Mouse (Mus musculus) limb, embryonic 13.5 days (tissue): ENCODE measurements at regions not wholly inside any gene's neighbourhood (a gene's known extent, or its start where the extent isn't known, plus 50 kb on each side); places are given as distances from the start of the nearest gene placed in this dataset.

Experiments used
- ATAC-seq: fragments of 200-750 bp; cut with Nextera tagmentation; 2 replicates; pipeline ENCODE4 v1.8.0; 2017; ENCODE audit warnings: low read depth, moderate number of reproducible peaks, moderate TSS enrichment; ENCODE audit not compliant: low FRiP score
- H3K27ac ChIP-seq: fragments of 300-500 bp; sonication (generic); 2 replicates; pipeline ENCODE4 v1.5.1; 2015; ENCODE audit warnings: inconsistent platforms, mild to moderate bottlenecking, moderate library complexity
- H3K27me3 ChIP-seq: fragments of 300-500 bp; sonication (generic); 2 replicates; pipeline ENCODE4 v1.6.1; 2015; ENCODE audit warnings: mild to moderate bottlenecking, inconsistent platforms
- H3K36me3 ChIP-seq: fragments of 300-500 bp; sonication (generic); 2 replicates; pipeline ENCODE4 v1.6.1; 2015; ENCODE audit warnings: inconsistent platforms, mild to moderate bottlenecking, moderate library complexity
- H3K4me1 ChIP-seq: fragments of 300-500 bp; sonication (generic); 2 replicates; pipeline ENCODE4 v1.6.1; 2015; ENCODE audit warnings: inconsistent platforms
- H3K4me2 ChIP-seq: fragments of 300-500 bp; sonication (generic); replicated peaks from 2 replicates; pipeline ENCODE4 v1.6.1; 2015; ENCODE audit warnings: inconsistent platforms, mild to moderate bottlenecking, moderate library complexity
- H3K4me3 ChIP-seq: fragments of 300-500 bp; sonication (generic); 2 replicates; pipeline ENCODE4 v1.5.1; 2015; ENCODE audit warnings: moderate library complexity, mild to moderate bottlenecking, inconsistent platforms
- H3K9ac ChIP-seq: fragments of 300-500 bp; sonication (generic); 2 replicates; pipeline ENCODE4 v1.6.1; 2015; ENCODE audit warnings: mild to moderate bottlenecking, inconsistent platforms
- H3K9me3 ChIP-seq: fragments of 300-500 bp; sonication (generic); 2 replicates; pipeline ENCODE4 v1.6.1; 2016; ENCODE audit warnings: inconsistent platforms
- WGBS: fragments of 180-500 bp; shearing (Covaris S2); methylation state at CpG from one replicate; pipeline ENCODE4 v1.1.7; 2015; 5-methylcytosine and 5-hydroxymethylcytosine counted together

DNA sequence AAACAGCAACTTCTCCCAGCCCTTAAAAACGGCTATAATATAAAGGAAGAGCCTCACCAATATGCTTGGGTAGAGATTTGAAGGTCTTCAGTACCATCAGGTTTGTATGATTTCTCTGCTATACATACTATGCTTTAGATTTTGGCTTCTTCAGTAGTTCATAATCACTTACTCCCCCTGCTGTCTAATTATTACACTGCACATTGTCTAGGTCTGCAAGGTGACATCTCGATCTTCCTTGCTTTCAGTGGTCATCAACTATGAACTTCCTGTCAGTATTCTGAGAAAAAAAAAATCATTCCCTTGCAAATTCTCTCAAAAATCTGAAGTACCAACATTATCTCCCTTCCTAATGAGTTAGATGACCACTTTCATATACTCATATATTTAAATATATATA is 225.4 kb upstream of the Galnt5 start:
- no peak overlapping the region for H3K27ac ChIP-seq
- H3K9me3 ChIP-seq = no peaks in the 10 kb centered on the region
- no peak overlapping the region for H3K4me2 ChIP-seq
- no peak for ATAC-seq
- H3K36me3 ChIP-seq = no peaks in the 10 kb centered on the region
- no peaks in the 10 kb centered on the region for H3K27me3 ChIP-seq
- H3K4me1 ChIP-seq = no peaks in the 10 kb centered on the region
- WGBS = 74% methylated on average over 2 of the region's 2 CpGs
- H3K9ac ChIP-seq = no peak overlapping the region
- H3K4me3 ChIP-seq = no peak overlapping the region

DNA sequence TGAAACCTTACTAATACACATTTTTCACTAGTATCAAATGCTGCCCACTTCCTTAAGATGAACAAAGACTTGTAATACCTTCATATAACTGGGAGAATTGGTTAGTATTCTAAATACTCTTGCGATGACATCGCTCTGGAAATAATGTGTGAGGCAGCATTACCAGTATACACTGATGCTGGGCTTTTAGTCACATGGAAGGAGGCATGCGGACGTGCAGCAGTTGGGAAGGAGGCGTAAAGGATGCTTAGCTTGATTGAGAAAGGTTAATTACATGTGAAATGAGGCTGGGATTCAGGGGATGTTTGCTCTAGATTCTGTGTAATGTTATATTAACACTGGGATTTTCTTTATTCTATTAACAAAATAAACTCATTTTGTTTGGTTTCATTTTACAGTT is 221.5 kb upstream of the Galnt5 start:
- WGBS = 78% methylated on average over 5 of the region's 5 CpGs
- Histone ChIP-seq H3K4me2 (no peak overlapping the region), H3K9ac (no peak overlapping the region), H3K36me3 (no peaks in the 10 kb centered on the region), H3K9me3 (no peaks in the 10 kb centered on the region), H3K4me3 (no peak overlapping the region), H3K4me1 (no peaks in the 10 kb centered on the region), H3K27me3 (no peaks in the 10 kb centered on the region), H3K27ac (no peak overlapping the region)
- no peak for ATAC-seq

DNA sequence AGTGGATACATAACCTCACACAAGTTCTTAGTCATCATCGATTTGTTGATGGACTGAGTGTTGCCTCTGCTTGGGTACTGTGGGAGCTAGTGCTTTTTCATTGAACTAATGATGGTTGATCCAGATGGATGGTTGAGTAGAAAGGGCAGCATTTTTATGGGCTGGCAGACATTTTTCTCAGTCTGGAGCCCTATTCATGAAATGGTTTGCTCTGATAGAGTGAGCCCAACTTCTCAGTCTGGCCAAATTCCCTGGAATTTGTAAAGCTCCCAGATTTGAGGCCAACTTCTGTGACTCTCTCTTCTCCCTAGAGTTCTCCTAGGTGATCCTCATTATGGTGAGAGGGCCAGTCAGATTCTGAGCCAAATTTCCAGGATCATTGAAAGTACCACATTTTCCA is 216.8 kb upstream of the Galnt5 start:
- no peaks in the 10 kb centered on the region for H3K4me1 ChIP-seq
- ATAC-seq = no peak
- no peak overlapping the region for H3K4me3 ChIP-seq
- H3K36me3 ChIP-seq = no peaks in the 10 kb centered on the region
- no peak overlapping the region for H3K4me2 ChIP-seq
- no peak overlapping the region for H3K9ac ChIP-seq
- 96% methylated on average over 1 of the region's 1 CpGs for WGBS
- no peaks in the 10 kb centered on the region for H3K9me3 ChIP-seq
- H3K27ac ChIP-seq = no peak overlapping the region
- H3K27me3 ChIP-seq = no peaks in the 10 kb centered on the region

DNA sequence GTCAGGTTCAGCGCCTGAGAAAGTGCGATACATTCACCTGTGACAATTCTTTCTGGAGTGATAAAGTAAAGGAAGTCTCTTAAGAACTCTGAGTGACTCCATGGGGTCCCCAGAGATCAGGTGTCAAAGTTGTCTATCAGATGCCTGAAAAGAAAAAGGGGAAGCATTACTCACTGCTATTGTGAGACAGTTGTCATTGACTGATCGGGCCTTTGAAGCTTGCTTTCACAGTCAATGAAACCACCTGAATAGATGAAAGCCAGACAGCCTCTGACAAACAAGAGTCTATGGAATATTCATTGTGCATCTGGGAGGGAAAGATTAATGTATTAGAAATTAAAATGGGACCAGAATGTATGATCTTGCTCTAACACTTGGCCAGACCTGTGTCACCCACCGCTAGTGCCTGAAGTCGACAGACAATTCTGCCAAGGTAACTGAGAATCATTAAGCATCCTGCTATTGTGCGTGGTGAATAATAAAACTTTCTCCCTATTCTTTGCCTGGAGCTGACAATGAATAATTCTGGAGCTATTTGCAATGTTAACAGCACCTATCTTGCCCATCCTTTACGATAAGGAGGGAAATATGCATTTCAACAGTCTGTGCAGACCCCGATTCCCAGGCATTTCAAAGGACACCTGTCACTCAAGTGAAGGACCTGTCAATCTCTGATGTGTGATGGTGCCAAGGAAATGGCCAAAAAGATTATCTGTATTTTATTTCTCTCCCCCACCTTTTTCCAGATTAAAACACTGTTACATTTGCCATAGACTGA is 204.0 kb upstream of the Galnt5 start:
- H3K36me3 ChIP-seq = no peaks in the 10 kb centered on the region
- H3K27ac ChIP-seq = no peak overlapping the region
- H3K9me3 ChIP-seq = 0 out of 2 replicates have a peak, but pooled peaks cover 5% of the 10 kb centered on the region
- WGBS = 83% methylated on average over 8 of the region's 8 CpGs
- no peak overlapping the region for H3K4me3 ChIP-seq
- ATAC-seq = no peak
- H3K27me3 ChIP-seq = no peaks in the 10 kb centered on the region
- H3K4me1 ChIP-seq = no peaks in the 10 kb centered on the region
- H3K4me2 ChIP-seq = no peak overlapping the region
- no peak overlapping the region for H3K9ac ChIP-seq

DNA sequence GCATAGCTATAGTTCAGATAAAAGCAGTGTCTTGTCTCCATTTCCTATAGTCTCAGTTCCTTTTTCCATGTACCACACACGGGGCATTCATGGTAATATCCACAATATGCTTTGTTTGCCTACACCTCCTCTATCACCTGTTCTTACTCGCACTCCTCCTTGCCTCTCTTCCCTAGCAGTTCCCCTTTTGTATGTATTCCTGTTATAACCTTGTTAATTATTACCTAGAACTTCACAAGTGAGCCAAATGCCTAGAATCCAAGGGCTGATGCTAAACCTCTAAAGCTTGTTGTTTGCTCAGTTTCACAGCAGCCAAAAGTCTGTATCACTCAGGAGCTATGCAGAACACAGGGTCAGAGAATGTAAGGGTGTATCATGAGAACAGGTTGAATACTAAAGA is 198.4 kb upstream of the Galnt5 start:
- H3K27ac ChIP-seq = no peak overlapping the region
- no peak for ATAC-seq
- H3K4me1 ChIP-seq = no peaks in the 10 kb centered on the region
- WGBS = 72% methylated on average over 2 of the region's 2 CpGs
- no peaks in the 10 kb centered on the region for H3K27me3 ChIP-seq
- H3K4me2 ChIP-seq = no peak overlapping the region
- H3K36me3 ChIP-seq = no peaks in the 10 kb centered on the region
- no peak overlapping the region for H3K9ac ChIP-seq
- H3K9me3 ChIP-seq = 0 out of 2 replicates have a peak, but pooled peaks cover 5% of the 10 kb centered on the region
- no peak overlapping the region for H3K4me3 ChIP-seq

DNA sequence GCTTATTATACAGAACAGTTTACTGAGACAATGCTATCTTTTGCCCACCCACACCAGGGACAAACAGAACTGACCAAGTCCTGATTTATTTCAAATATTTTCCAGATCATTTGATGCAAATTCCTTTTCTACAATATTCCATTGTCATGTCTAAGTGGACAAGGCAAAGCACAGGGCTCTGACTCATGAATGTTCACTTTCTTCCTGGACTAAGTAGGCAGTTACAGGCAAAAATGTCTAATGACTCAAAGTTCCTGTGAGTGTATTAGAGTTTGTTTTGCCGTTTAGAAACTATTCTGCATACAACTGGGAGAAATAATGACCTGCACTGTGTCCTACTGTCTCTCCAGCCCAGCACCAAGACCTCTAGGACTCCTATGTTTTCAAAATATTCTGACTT is 189.8 kb upstream of the Galnt5 start:
- no peak for ATAC-seq
- H3K9ac ChIP-seq = no peak overlapping the region
- no peak overlapping the region for H3K4me2 ChIP-seq
- H3K36me3 ChIP-seq = no peaks in the 10 kb centered on the region
- H3K4me3 ChIP-seq = no peak overlapping the region
- H3K4me1 ChIP-seq = no peaks in the 10 kb centered on the region
- no peak overlapping the region for H3K27ac ChIP-seq
- no peaks in the 10 kb centered on the region for H3K9me3 ChIP-seq
- WGBS = 65% methylated on average over 1 of the region's 1 CpGs
- no peaks in the 10 kb centered on the region for H3K27me3 ChIP-seq

DNA sequence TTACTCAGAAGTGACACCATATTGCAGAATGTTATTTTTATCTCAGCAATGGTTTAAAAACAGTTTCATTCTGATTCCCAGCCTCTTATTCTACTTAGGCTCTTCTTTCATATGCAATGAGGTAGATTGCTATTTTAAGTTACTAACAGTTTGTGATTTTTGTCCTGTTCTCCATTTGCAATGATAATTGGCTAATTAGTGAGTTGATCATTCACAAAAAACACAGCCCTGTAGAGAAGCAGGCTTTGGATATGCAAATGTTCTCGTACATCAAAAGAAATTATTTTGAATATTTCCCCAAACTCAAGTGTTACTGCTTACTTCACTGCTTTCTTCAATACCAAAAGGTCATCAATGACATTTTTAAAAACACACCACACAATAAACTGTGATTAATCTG is 184.7 kb upstream of the Galnt5 start:
- H3K4me3 ChIP-seq = no peak overlapping the region
- H3K27me3 ChIP-seq = no peaks in the 10 kb centered on the region; the same call in 1 of the 2 replicates
- 80% methylated on average over 1 of the region's 1 CpGs for WGBS
- H3K4me1 ChIP-seq = no peaks in the 10 kb centered on the region
- no peaks in the 10 kb centered on the region for H3K36me3 ChIP-seq
- H3K9ac ChIP-seq = no peak overlapping the region
- no peak overlapping the region for H3K4me2 ChIP-seq
- H3K27ac ChIP-seq = no peak overlapping the region
- H3K9me3 ChIP-seq = no peaks in the 10 kb centered on the region
- ATAC-seq = no peak

DNA sequence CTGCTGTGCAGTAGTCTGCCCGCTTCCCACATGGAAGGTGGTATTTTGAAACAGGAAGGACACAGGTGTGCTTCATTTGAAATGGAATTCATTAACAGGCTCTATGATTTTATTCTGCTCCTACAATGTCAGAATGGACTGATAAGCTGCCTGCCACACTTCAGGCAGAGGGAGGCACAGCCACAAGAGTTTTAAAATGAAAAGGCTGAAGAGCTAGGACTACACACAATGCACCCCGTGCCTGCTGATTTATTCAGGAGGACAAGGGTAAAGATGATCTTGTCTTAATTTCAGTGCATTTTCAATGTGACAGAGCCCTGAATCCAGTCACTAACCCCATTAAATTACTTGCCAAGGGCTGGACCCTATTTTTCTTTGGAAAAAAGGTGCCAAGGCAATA is 177.3 kb upstream of the Galnt5 start:
- no peak overlapping the region for H3K9ac ChIP-seq
- 0 out of 2 replicates have a peak, but pooled peaks cover 4% of the 10 kb centered on the region for H3K4me1 ChIP-seq
- H3K27ac ChIP-seq = no peak overlapping the region
- H3K4me3 ChIP-seq = no peak overlapping the region
- H3K9me3 ChIP-seq = no peaks in the 10 kb centered on the region
- ATAC-seq = peak; percentile 32; the same call in 1 of the 2 replicates
- WGBS = 43% methylated on average over 2 of the region's 2 CpGs
- H3K36me3 ChIP-seq = no peaks in the 10 kb centered on the region
- H3K4me2 ChIP-seq = no peak overlapping the region
- no peaks in the 10 kb centered on the region; the same call in 1 of the 2 replicates for H3K27me3 ChIP-seq

DNA sequence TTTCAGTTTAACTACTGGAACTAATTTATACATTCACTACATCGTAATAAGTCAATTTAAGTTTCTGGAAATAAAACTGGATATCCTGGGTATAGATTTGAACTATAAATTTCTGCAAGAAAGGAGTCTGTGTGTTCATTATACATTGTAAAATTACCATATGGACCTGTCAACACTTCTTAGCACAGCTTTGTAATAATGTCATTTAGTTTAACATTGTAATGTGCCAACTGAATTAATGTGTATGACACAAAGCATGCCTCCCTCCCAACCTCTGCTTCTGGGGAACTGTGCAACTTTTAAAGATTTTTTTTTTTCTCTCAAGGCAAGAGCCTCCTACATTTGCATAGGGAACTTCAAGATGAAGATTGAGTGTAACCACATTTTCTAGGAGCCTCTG is 176.8 kb upstream of the Galnt5 start:
- no peaks in the 10 kb centered on the region; the same call in 1 of the 2 replicates for H3K27me3 ChIP-seq
- H3K27ac ChIP-seq = no peak overlapping the region
- H3K9ac ChIP-seq = no peak overlapping the region
- H3K4me1 ChIP-seq = 0 out of 2 replicates have a peak, but pooled peaks cover 4% of the 10 kb centered on the region
- no peaks in the 10 kb centered on the region for H3K36me3 ChIP-seq
- no peak overlapping the region for H3K4me2 ChIP-seq
- no peak overlapping the region for H3K4me3 ChIP-seq
- 22% methylated on average over 1 of the region's 1 CpGs for WGBS
- peak; percentile 58; the same call in 1 of the 2 replicates for ATAC-seq
- H3K9me3 ChIP-seq = no peaks in the 10 kb centered on the region

DNA sequence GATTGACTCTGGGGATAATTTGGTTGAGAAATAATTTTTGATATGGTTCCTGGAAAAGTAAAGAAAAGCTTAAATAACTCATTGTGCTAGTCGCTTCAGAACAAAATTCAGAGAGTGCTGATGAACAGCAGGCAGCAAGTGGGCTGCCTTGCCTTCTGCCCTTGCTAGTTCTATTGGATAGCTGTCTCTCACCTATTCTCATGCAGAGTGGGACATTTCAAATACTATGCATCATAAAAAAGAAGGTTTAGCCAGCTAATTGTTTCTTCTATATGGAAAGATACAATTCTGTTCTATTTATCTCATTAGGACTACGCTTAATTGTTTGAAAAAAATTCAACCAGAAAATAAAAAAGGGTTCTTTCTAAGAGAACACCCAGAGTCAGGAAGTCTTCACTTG is 169.4 kb upstream of the Galnt5 start:
- no peak overlapping the region for H3K9ac ChIP-seq
- ATAC-seq = no peak
- no peaks in the 10 kb centered on the region for H3K27me3 ChIP-seq
- H3K4me3 ChIP-seq = no peak overlapping the region
- H3K9me3 ChIP-seq = no peaks in the 10 kb centered on the region
- H3K27ac ChIP-seq = no peak overlapping the region
- H3K4me2 ChIP-seq = no peak overlapping the region
- no peaks in the 10 kb centered on the region for H3K36me3 ChIP-seq
- WGBS = 85% methylated on average over 2 of the region's 2 CpGs
- H3K4me1 ChIP-seq = no peaks in the 10 kb centered on the region

DNA sequence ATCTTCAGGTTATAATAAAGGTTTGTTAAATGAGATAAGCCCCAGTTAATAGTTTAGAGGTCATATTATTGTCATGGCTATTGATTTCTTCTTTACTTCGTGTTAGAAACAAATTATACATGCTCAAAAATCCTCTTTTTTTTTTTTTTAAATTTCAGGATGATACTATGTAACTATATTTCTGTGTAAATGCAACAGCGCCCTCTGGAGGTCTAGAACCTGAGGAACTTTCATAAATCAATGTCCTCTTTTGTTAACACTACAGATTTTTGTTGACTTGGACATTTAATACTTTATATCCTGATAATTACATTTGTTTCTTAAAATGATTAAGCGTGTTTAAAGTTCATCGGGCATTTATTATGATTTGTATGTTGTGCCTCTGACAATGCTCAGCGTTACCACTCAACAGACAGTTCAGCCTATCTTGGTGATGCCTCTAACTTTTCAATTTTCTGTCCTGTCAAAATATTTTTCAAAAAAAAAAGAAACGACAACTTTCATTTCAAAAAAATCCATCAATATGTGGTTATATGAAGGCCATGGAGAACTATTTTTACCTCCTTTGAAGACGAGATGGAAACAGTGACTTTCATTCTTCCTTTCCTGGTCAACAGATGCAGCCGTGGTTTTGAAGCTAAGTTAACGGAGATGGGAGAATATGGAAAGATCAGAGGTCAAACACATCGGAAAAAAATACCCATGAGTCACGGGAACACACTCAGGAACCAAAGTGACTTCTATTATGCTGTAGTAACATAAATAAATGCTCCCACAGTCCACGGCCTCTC is 164.9 kb upstream of the Galnt5 start:
- Histone ChIP-seq H3K27me3 (no peaks in the 10 kb centered on the region), H3K4me2 (no peak overlapping the region), H3K36me3 (no peaks in the 10 kb centered on the region), H3K4me3 (no peak overlapping the region), H3K9ac (no peak overlapping the region), H3K4me1 (0 out of 2 replicates have a peak, but pooled peaks cover 5% of the 10 kb centered on the region), H3K9me3 (no peaks in the 10 kb centered on the region), H3K27ac (no peak overlapping the region)
- WGBS = 61% methylated on average over 12 of the region's 12 CpGs
- no peak for ATAC-seq

DNA sequence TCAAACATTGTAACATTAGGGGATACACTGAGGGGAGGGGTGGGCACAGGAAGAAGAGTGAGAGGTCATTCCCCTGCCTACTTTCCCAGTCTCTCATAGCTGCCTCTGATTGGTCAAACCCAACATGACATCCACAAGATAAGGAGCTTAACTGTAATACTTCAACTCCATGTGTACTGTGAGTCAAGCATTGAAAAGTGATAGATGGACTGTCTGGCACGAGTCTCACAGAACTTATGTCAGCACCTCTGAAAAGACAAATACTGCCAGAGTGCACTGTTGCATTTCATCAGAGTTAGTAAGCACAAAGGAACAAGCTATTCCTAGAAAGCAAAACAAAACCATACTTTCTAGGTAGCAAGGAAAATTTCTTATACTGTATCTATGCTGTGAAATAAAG is 152.5 kb upstream of the Galnt5 start:
- Histone ChIP-seq H3K9me3 (no peaks in the 10 kb centered on the region), H3K36me3 (no peaks in the 10 kb centered on the region), H3K27me3 (no peaks in the 10 kb centered on the region), H3K4me2 (no peak overlapping the region), H3K9ac (no peak overlapping the region), H3K4me1 (peaks cover 22% of the 10 kb centered on the region), H3K4me3 (no peak overlapping the region), H3K27ac (no peak overlapping the region)
- WGBS = 61% methylated on average over 1 of the region's 1 CpGs
- ATAC-seq = no peak
